Mouse (Mus musculus) limb, embryonic 14.5 days (tissue): ENCODE results near the gene Olfr65. TPM values are rescaled to one million over a fixed set of nuclear protein-coding genes. Genes with fewer than 3 reads are reported as not detected.

Source experiments
- ATAC-seq: fragments of 200-750 bp; cut with Nextera tagmentation; 2 replicates; pipeline ENCODE4 v1.8.0; 2017; ENCODE audit warnings: low read depth, moderate number of reproducible peaks, moderate TSS enrichment; ENCODE audit not compliant: low FRiP score
- DNase-seq: peaks from one replicate; pipeline ENCODE4 v3.0.0-alpha.2; 2015; ENCODE audit warnings: low spot score
- H3K27ac ChIP-seq: fragments of 300-500 bp; sonication (generic); replicated peaks from 2 replicates; pipeline ENCODE4 v1.5.1; 2014; ENCODE audit warnings: low read depth, mild to moderate bottlenecking, low read length, moderate library complexity, mixed read lengths
- H3K27me3 ChIP-seq: fragments of 300-500 bp; sonication (generic); 2 replicates; pipeline ENCODE4 v1.6.1; 2014; ENCODE audit warnings: low read length, mixed read lengths; ENCODE audit not compliant: control insufficient read depth, insufficient read depth
- H3K36me3 ChIP-seq: fragments of 300-500 bp; sonication (generic); 2 replicates; pipeline ENCODE4 v1.6.1; 2014; ENCODE audit warnings: mild to moderate bottlenecking, low read length, moderate library complexity, mixed read lengths; ENCODE audit not compliant: control insufficient read depth, insufficient read depth
- H3K4me1 ChIP-seq: fragments of 300-500 bp; sonication (generic); 2 replicates; pipeline ENCODE4 v1.6.1; 2014; ENCODE audit warnings: antibody characterized with exemption, low read length, mixed read lengths; ENCODE audit not compliant: control insufficient read depth, insufficient read depth
- H3K4me2 ChIP-seq: fragments of 300-500 bp; sonication (generic); replicated peaks from 2 replicates; pipeline ENCODE4 v1.6.1; 2014; ENCODE audit warnings: low read depth, mild to moderate bottlenecking, low read length, moderate library complexity; ENCODE audit not compliant: severe bottlenecking
- H3K4me3 ChIP-seq: fragments of 300-500 bp; sonication (generic); replicated peaks from 2 replicates; pipeline ENCODE4 v1.5.1; 2014; ENCODE audit warnings: low read length
- H3K9ac ChIP-seq: fragments of 300-500 bp; sonication (generic); 2 replicates; pipeline ENCODE4 v1.6.1; 2014; ENCODE audit warnings: mild to moderate bottlenecking, low read depth, low read length, moderate library complexity; ENCODE audit not compliant: severe bottlenecking
- H3K9me3 ChIP-seq: fragments of 300-500 bp; sonication (generic); 2 replicates; pipeline ENCODE4 v1.6.1; 2016; ENCODE audit warnings: low read length; ENCODE audit not compliant: control insufficient read depth
- POLR2A ChIP-seq: fragments of 200-500 bp; IDR thresholded peaks from 2 replicates; pipeline ENCODE4 v1.8.0; 2012; ENCODE audit warnings: inconsistent platforms, mild to moderate bottlenecking, moderate library complexity, borderline replicate concordance; ENCODE audit not compliant: insufficient read depth, insufficient read length; ENCODE audit errors: extremely low read depth
- WGBS: fragments of 180-500 bp; shearing (Covaris S2); extraction: QIAGEN DNeasy Blood & Tissue Kit; methylation state at CpG from one replicate; pipeline ENCODE4 v1.1.7; 2014; 5-methylcytosine and 5-hydroxymethylcytosine counted together
- polyA plus RNA-seq, 2 experiments: library from polyadenylated mRNA; depleted of rRNA in 1 of 2; stranded (reverse) in 1 of 2; unstranded in 1 of 2; fragments of >200 nt; fragmentation: Nextera tagmentation in 1 of 2; extraction: Ambion mirVana in 1 of 2; gene quantifications; 2 replicates each; pipeline versions ENCODE4 v1.2.1 to v1.2.3; 2012 to 2014

Gene Olfr65
- polyA plus RNA-seq, 2 experiments = not detected

DNA sequence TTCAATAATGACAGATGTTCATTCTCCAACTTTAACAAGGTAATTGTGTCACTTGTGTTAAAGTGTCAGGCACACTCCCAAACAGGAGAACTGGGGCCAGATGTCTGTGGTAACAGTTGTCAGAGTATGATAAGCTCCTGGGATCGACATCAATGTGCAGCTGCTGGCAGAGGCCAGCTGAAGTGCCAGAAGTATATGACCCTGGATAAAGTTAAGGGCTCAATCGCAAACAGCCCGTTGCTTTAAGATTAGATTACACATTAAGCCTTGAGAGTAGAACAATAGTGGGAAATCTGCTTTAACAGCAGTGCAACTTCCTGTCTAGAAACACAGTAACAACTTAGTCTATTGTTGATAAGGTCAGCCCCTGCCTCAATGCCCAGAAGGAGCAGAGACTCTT lies 6.8 kb downstream of the Olfr65 start:
- ATAC-seq = no peak
- WGBS = 21% methylated on average over 3 of the region's 3 CpGs
- Histone ChIP-seq H3K27ac (no peak overlapping the region), H3K4me2 (no peak overlapping the region), H3K4me3 (no peak overlapping the region), H3K4me1 (no peaks in the 10 kb centered on the region), H3K36me3 (no peaks in the 10 kb centered on the region), H3K27me3 (no peaks in the 10 kb centered on the region), H3K9me3 (no peaks in the 10 kb centered on the region), H3K9ac (no peak overlapping the region)
- TF ChIP-seq POLR2A = no peak
- DNase-seq = peak; percentile 3

DNA sequence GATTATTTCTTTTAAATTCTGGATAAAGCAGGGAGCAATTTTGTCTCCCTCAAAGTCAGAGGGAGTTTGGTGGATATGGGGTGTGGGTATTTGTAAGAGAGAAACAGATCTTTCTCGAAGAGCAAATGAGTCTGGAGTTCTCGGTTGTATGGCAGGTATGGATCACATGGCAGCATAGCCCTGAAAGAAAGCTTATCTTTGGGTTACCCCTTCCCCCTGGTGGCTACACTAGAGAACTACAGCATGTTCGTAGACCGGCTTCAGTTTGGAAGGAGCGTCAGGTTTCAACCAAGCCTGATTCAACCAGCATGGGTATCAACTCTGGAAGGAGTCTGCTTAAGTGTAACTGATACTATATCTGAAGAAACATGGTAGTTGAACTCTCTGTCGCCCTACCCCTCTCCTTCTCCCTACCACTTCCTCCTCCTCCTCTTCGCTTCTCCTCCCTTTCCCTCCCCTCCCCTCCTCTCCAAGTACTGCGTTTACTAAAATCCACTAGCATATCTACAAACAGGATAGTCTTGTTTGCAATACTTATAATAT lies 9.8 kb downstream of the Olfr65 start:
- H3K9ac ChIP-seq = no peak overlapping the region
- H3K27me3 ChIP-seq = no peaks in the 10 kb centered on the region
- no peak for TF ChIP-seq POLR2A
- no peaks in the 10 kb centered on the region for H3K36me3 ChIP-seq
- DNase-seq = peak; percentile 14
- no peak for ATAC-seq
- no peak overlapping the region for H3K27ac ChIP-seq
- H3K4me2 ChIP-seq = no peak overlapping the region
- WGBS = 40% methylated on average over 8 of the region's 8 CpGs
- H3K4me3 ChIP-seq = no peak overlapping the region
- no peaks in the 10 kb centered on the region for H3K9me3 ChIP-seq
- H3K4me1 ChIP-seq = no peaks in the 10 kb centered on the region

DNA sequence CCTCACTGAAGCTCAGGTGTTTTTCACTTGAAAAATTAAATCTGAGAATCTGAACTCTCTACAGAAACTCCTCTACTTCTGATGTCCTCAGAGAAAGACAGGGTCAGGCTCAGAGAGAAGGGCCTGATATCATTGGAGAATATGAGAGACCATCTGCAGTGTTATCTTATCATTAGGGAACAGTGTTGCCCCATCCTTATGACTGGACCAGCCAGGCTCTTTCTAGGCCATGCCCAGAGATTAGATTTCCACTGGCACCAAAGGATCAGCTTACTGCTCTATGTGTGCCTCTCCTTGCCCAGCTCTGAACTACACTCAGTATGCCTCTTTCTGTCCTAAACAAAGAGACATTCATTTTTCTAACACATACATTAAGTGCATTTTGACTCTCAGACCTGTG lies 12.1 kb downstream of the Olfr65 start:
- no peak for DNase-seq
- Histone ChIP-seq H3K36me3 (no peaks in the 10 kb centered on the region), H3K4me2 (no peak overlapping the region), H3K9me3 (no peaks in the 10 kb centered on the region), H3K4me3 (no peak overlapping the region), H3K9ac (no peak overlapping the region), H3K27me3 (no peaks in the 10 kb centered on the region), H3K27ac (no peak overlapping the region), H3K4me1 (no peaks in the 10 kb centered on the region)
- no peak for ATAC-seq
- TF ChIP-seq POLR2A = no peak

DNA sequence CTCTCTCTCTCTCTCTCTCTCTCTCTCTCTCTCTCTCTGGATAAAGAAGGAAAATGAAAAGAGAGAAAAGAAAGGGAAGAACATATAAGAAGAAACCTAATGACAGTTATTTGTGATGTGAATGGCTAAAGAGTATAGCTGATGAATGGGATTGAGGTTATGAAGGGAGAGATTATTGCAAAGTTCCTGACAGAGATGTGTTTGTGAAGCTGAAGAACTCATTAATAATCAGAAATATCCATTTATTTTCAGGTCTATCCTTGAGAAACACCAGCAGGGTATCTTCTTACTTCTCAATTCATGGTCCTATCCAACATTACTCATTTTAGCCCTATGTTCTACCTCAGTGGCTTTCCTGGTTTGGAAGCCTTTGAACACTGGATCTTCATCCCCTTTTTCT lies 25.2 kb downstream of the Olfr65 start, which contains the start of gene Olfr631:
Olfr631 (plus strand) TSS at position 301 of the 400 bp plus-strand sequence.
- Histone ChIP-seq H3K4me2 (no peak within 1 kb of the TSS), H3K27me3 (no peaks in the 10 kb centered on the region), H3K9me3 (no peaks in the 10 kb centered on the region), H3K9ac (no peak within 1 kb of the TSS), H3K36me3 (no peaks in the 10 kb centered on the region), H3K4me1 (no peaks in the 10 kb centered on the region), H3K4me3 (no peak within 1 kb of the TSS), H3K27ac (no peak within 1 kb of the TSS)
- DNase-seq (no peak), ATAC-seq (no peak)
- no peak for TF ChIP-seq POLR2A

DNA sequence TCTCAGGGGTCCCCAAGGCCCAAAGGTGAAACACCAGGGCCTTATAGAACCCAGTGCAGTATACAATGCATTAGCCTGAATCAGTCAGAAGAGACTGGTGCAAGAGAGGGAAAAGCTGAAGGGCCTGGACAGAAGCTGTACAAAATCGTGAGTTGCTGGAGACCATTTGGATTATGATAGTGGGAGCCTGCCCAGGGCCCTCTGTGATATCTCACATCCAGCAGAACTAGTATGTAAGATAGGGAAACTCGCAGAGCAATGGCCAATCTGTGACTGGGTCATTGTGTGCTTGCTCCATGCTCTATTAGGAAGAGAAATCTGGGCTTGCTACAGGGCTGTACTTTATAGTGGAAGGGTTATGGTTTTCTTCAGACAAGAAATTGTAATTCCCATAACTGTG lies 31.0 kb downstream of the Olfr65 start, which contains the start of gene Olfr632:
Olfr632 (plus strand) TSS at position 84 of the 400 bp plus-strand sequence.
- H3K9ac ChIP-seq = no peak within 1 kb of the TSS
- 68% methylated on average over 2 of the region's 2 CpGs for WGBS
- no peaks in the 10 kb centered on the region for H3K36me3 ChIP-seq
- ATAC-seq (no peak), DNase-seq (no peak)
- no peak within 1 kb of the TSS for H3K4me3 ChIP-seq
- TF ChIP-seq POLR2A = no peak
- H3K4me1 ChIP-seq = no peaks in the 10 kb centered on the region
- H3K27me3 ChIP-seq = no peaks in the 10 kb centered on the region
- H3K9me3 ChIP-seq = no peaks in the 10 kb centered on the region
- no peak within 1 kb of the TSS for H3K27ac ChIP-seq
- H3K4me2 ChIP-seq = no peak within 1 kb of the TSS

DNA sequence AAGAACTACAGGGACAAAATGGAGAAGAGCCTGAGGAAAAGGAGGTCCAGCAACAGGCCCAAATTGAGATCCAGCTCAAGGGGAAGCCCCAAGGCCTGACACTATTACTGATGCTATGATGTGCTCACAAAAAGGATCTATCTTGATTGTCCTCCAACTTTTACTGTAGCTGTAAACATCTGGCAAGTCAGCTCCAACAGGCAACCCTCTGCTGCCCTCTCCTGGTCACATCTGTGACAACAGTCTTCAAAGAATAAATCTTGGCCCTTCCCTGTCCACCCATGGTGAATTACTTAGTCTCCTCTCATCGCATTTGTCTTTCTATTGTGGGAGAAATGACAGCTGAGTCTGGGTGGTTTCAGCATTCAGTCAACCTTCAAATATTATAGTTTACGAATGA lies 39.4 kb downstream of the Olfr65 start:
- H3K36me3 ChIP-seq = no peaks in the 10 kb centered on the region
- 34% methylated on average over 2 of the region's 2 CpGs for WGBS
- H3K4me1 ChIP-seq = no peaks in the 10 kb centered on the region
- no peaks in the 10 kb centered on the region for H3K27me3 ChIP-seq
- H3K4me2 ChIP-seq = no peak overlapping the region
- no peak overlapping the region for H3K27ac ChIP-seq
- ATAC-seq (no peak), DNase-seq (peak; percentile 59)
- H3K4me3 ChIP-seq = no peak overlapping the region
- no peak overlapping the region for H3K9ac ChIP-seq
- no peak for TF ChIP-seq POLR2A
- no peaks in the 10 kb centered on the region for H3K9me3 ChIP-seq
